ENCODE assay signal across 25 mouse cellular contexts in genomic region chr14:54601601-54602000, GRCm38 (mm10). TPM values are rescaled to one million over a fixed set of nuclear protein-coding genes. Genes with fewer than 3 reads are reported as not detected.
"Had no signal": no experiment of that assay in that cellular context is flagged by ENCODE, and none has a peak within 500 bp of the region (broad histone marks: within the 10 kb centered on the region; RNA-seq: fewer than 3 reads in every experiment).

No protein-coding gene starts in this region.

- H3K4me3 ChIP-seq: midbrain, embryonic 10.5 days; midbrain, embryonic 12.5 days; neural tube, embryonic 13.5 days; neural tube, embryonic 15.5 days had no signal

- H3K27ac ChIP-seq: midbrain, embryonic 12.5 days had no signal

- H3K9me3 ChIP-seq: midbrain, embryonic 10.5 days; midbrain, embryonic 12.5 days; neural tube, embryonic 13.5 days; neural tube, embryonic 15.5 days had no signal

- H3K36me3 ChIP-seq: neural tube, embryonic 15.5 days had no signal

- H3K27me3 ChIP-seq: midbrain, embryonic 12.5 days; neural tube, embryonic 13.5 days; neural tube, embryonic 15.5 days had no signal

- DNase-seq: lung, adult 18-20 months; lung, embryonic 14.5 days; lung, postnatal 10 days; lung, postnatal 4 days; midbrain, embryonic 14.5 days; retina, postnatal 1 day; right cerebral cortex, adult 18-20 months; right cerebral cortex, postnatal 25 days; right cerebral cortex, postnatal 4 days; spleen, adult 18-20 months; thymus, adult 18-20 months; thymus, postnatal 14 days; thymus, postnatal 36 days had no signal

- ATAC-seq: midbrain, embryonic 16.5 days had no signal

- H3K9ac ChIP-seq: lung, embryonic 14.5 days; midbrain, embryonic 12.5 days; neural tube, embryonic 13.5 days had no signal

- H3K4me2 ChIP-seq: lung, embryonic 14.5 days; midbrain, embryonic 12.5 days; neural tube, embryonic 15.5 days had no signal

RNA-seq across cellular contexts. Expression of gene Psmb11, which starts 19.6 kb away (rescaled TPM):
- polyA plus RNA-seq: lung, embryonic 14.5 days; midbrain, embryonic 12.5 days; midbrain, embryonic 14.5 days; midbrain, embryonic 16.5 days; myocyte; small intestine, adult 2 months; stomach, embryonic 16.5 days had no signal

RNA-seq across cellular contexts. Expression of gene Gm17606, which starts 39.2 kb away (rescaled TPM):
- polyA plus RNA-seq: lung, embryonic 14.5 days; lung, embryonic 16.5 days; midbrain, embryonic 10.5 days; midbrain, embryonic 12.5 days; midbrain, embryonic 14.5 days; midbrain, embryonic 16.5 days; myocyte; neural tube, embryonic 11.5 days; neural tube, embryonic 13.5 days; neural tube, embryonic 15.5 days; small intestine, adult 2 months; stomach, embryonic 14.5 days; stomach, embryonic 16.5 days; thymus, postnatal 0 days had no signal
